Mouse (Mus musculus) CD4-positive, CD25-positive, alpha-beta regulatory T cell, adult 4 months (primary cell): ENCODE results near the gene Mical2. TPM values are rescaled to one million over a fixed set of nuclear protein-coding genes. Genes with fewer than 3 reads are reported as not detected.

Experiments
- ATAC-seq: one replicate; pipeline ENCODE4 v1.8.0; 2017
- polyA plus RNA-seq, 2 experiments: library from polyadenylated mRNA; unstranded; fragments of 100-300 nt; shearing (Covaris generic); gene quantifications; one replicate each; pipeline ENCODE4 v1.2.1; 2017

Gene Mical2
- polyA plus RNA-seq, 2 experiments from 2014 or later, result 2.1 to 2.4 TPM

DNA sequence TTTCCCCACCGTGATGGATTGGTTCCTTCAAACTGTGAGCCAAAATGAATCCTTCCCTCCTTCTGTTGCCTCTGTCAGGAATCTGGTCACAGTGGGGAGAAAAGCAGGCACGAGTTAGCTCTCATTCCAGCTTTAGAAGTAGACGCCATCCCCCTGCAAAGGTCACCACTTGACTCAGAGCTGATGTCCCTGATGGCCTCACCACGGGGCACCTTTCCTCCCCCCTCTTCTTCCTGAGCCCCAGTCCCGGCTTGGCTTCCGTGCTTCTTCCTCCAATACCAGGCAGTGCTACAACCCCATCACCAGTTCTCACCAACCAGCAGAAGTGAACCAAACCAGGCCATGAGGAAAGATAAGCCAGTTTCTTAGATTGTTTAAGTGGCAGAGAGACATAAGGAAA lies 16.9 kb downstream of the Mical2 start:
- no peak for ATAC-seq

GRCm38 (mm10) chr7:112244071-112244470 lies 18.4 kb downstream of the Mical2 start:
- ATAC-seq, result no peak

DNA sequence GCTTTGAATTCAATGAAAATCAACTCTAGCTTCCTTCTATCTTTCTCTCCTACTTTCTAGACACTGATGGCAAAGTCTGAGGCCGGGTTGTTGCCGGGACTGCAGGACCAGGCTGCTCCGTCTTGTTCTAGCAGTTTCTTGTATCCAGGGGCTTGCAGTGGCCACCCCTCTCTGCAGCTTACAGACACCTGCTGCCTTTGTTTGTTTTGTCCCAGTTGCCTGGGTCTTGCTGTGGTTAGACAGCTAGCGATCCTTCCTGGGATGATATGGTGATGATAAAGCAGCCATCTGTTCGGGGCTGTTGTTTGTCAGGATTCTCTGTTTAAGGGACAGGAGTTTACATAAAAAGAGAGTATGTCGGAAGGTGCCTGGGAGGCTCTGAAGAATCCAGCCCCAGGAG lies 19.0 kb downstream of the Mical2 start:
- ATAC-seq, result no peak

DNA sequence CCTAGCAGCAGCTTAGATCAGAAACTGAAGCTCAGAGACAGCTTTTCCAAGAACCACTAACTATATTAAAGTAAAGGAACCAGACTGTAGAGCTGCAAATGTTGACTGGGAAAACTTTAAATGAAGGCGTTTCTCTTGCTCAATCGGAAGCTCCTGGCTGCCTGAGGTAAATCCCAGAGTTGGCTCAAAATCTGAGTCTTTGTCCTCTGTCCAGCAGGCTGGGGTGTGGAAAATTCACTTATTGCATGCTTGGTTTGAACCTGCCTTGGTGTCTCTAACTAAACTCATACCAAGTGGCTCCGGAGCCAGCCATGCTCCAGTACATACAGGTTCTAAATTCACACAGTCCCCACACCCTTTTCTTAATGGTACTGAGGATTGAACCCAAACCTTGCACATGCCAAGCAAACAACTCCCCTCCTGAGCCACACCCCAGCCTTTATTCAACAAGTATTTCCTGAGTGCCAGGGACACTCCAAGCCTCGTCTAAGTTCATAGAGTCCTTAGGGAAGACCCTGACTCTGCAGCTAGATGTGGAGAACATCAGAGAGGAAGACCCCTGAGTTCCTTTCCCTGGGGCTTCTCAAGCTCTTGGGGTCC lies 20.3 kb downstream of the Mical2 start:
- ATAC-seq, result no peak

GRCm38 (mm10) chr7:112246442-112246841 lies 20.8 kb downstream of the Mical2 start:
- ATAC-seq, result no peak

DNA sequence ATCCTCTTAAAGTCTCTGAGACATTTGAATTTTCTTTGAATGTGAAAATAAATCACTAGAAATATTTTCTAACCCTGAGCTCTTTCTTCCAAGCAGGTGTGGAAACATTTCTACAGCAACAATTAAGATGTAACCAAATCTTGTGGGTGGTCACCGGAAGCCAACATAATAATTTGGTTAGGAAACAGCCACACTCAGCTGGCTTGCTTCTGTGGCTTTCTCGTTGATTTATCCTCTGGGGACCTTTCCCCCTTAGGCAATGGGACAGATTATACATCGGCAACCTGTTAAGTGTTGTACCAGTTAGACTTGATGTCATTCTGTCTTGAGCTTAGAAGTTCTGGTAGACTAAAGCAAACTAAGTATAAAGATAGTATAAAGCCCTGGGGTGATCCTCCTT lies 22.2 kb downstream of the Mical2 start:
- ATAC-seq, result no peak

GRCm38 (mm10) chr7:112249476-112249875 lies 23.8 kb downstream of the Mical2 start:
- no peak for ATAC-seq

GRCm38 (mm10) chr7:112252065-112252464 lies 26.4 kb downstream of the Mical2 start:
- ATAC-seq, result no peak

- no peak for ATAC-seq
These were observed 28.6 kb downstream of the Mical2 start for GRCm38 (mm10) chr7:112254233-112254632.

- ATAC-seq, result no peak
These were observed 29.7 kb downstream of the Mical2 start for GRCm38 (mm10) chr7:112255248-112255866.

DNA sequence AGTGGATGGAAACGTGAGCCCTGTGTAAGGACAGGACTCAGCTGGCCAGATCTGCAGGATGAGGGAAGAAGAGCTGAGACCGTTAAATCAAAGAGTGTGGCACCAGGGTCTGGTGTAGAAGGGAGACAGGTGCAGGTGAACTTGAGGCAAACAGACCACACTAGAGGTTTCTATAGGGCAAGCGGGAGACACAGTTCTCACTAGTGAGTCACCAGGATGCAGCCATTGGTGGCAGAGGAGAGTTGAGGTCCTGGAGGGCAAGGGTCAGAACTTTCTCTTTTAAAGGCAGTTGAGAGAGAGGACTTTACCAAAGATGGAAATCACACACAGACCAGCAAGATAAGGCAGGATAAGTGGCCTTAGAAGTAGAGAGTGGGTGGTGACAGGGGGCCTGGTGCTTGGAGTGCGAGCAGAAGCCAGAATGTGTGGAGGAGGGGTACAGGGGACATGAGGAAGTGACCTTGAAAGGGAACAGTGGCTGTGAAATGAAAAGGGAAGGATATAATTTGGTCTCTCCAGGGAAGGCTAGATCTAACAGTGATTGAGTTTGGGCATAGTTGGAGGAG lies 32.8 kb downstream of the Mical2 start:
- no peak for ATAC-seq

GRCm38 (mm10) chr7:112259286-112259685 lies 33.6 kb downstream of the Mical2 start:
- ATAC-seq, result no peak

- ATAC-seq, result no peak
These were observed 35.5 kb downstream of the Mical2 start for GRCm38 (mm10) chr7:112261121-112261520.

GRCm38 (mm10) chr7:112267266-112267665 lies 41.6 kb downstream of the Mical2 start:
- no peak for ATAC-seq

DNA sequence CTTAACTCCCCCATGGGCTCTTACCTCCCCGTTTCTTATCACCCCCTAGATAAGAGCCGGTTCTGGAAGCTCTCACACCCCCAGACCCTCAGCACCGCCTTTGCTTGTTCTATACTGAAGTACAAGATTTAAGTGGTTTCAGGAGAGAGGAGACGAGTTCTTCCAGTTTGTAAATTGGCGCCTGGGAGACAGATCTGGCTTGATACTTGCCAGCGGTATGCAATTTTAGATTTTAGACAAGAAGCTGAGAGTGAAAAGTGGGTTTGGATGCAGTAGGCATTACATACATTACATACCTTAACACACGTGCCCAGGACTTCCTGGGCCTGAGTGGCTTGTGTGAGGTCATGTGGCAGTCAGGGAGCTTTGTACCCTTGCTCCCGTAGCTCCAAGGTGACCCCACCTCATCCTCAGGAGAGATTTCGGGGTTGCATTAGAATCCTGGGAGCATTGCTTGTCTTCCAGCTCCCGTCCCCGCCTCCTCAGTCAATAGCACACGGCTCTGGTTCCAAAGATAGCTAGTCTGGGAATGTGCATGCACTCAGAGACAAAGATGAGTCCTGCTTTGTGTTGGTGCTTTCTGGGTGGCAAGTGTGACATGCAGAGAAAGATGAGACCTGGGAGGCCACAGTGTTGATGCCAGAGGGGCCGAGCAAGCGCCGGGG lies 43.2 kb downstream of the Mical2 start:
- ATAC-seq, result no peak

DNA sequence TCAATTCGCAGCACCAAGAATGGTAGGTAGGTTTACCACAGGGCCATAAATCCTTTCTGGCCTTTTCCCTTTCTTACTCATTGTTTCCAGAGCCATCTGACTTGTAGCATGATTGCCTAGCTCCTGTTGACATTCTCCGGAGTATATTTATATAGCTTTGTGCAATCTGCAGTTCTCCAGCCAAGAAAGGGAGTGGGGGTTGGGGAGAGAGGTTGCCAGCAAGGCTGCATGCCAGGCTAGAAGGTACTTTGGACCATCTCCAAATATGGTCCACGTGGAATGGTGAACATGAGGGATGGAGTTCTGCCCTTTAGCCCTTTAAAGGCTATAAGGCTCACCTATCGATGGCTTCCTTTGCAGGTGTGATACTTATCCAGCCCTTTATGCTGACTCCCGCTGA lies 45.2 kb downstream of the Mical2 start:
- no peak for ATAC-seq

DNA sequence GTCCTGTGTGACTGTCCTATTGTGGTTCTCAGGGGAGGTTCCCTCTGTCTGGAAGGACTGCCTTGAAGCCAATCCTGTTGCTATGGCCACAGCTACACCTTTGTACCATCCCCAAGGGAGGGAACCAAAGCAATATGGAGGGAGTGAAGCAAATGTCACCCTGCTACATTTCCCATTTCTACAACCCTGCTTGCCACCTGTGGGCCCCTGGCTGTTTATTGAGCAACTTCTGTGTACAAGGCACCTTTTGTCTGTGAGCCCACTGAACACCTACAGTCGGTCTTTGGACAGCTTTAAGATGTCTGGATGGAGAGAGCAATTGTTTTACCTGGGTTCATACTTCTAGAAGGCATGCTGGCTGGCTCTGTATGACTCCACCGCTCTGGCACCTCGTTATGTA lies 46.0 kb downstream of the Mical2 start:
- ATAC-seq, result no peak

DNA sequence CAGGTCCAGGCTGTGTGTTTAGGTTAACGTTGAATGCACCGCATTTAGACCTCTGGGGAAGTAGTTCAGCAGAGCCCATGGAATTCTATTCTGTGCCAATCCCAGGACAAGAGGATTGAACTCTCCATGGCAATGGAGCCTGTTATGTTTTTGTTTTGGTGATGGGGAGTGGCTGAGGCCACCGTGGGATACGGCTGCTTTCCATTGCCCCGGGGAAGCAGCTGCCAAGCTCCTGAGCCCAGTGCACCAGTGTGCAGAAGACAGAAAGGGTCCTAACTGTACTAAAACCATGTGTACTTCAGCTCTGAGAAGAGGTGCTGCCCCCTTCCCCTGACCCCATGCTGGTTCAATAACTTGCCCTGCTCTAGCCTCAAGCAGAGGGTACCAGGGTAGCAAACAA lies 47.0 kb downstream of the Mical2 start:
- no peak for ATAC-seq

GRCm38 (mm10) chr7:112273451-112273850 lies 47.8 kb downstream of the Mical2 start:
- no peak for ATAC-seq

- ATAC-seq, result no peak
These were observed 49.0 kb downstream of the Mical2 start for GRCm38 (mm10) chr7:112274611-112275010.

- no peak for ATAC-seq
These were observed 49.4 kb downstream of the Mical2 start for GRCm38 (mm10) chr7:112275093-112275492.

DNA sequence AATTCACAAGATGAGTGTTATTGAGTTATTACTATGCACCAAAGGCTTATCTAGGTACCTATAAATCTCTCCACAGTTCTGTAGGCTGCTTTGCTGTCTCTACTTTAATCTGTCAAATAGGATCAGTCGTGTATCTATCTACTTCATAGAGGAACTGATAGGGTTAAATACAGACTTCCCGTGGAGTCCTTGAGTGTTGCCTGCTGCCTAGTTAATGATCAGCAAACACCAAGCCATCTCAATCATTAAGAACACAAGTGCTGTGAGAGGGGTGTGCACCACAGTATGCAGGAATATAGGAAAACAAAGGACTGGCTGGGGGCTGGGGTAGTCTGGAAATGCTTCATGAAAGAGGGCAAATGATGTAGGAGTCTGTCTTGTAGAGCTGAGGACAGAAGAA lies 50.2 kb downstream of the Mical2 start:
- no peak for ATAC-seq

DNA sequence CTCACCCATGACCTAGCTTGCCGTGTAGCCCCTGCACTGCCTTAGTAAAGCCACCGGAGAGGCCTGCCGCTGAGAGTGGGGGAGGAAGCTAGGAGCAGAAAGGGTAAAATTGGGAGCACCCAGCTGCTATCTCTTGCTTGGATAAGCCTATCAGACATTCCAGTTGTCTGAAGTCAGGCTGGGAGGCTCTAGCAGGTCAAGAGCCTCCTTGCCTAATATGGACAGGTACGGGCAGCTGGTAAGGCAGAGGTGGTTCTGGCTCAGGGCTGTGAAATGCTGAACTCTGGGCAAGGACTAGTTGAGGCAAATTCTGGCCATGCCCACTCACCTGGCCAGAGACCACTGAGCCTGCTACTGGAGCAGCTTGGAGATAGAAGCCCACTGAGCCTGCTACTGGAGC lies 51.2 kb downstream of the Mical2 start:
- no peak for ATAC-seq

DNA sequence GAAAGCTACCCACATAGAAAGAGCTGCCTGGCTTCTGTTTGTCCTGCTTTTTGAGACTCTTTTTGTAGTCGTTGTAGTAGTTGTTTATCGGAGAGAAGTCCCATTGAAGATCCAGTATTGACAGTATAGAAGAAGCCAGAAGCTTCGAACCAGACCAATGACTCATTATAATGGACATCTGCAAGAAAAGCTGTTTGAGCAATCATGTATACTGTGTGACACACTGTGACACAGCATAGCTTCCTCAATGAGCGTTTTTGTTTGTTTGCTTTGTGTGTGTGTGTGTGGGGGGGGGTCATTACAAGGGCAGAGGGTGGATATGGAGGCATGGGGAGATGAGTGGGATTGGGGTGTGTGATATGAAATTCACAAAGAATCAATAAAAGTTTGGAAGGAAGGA lies 53.0 kb downstream of the Mical2 start:
- no peak for ATAC-seq
